Mouse (Mus musculus): ENCODE data around the gene Kars. TPM values are rescaled to one million over a fixed set of nuclear protein-coding genes. Genes with fewer than 3 reads are reported as not detected.

The Kars gene
- total and polyA plus RNA-seq, 2 experiments from 2014 or later, result 73.8 to 108 TPM

GRCm38 (mm10) chr8:112045896-112046295 is 34.8 kb upstream of the Kars start:
- no peak overlapping the region for H3K27ac ChIP-seq (ENCODE audit: low read depth)
- no peaks in the 10 kb centered on the region for H3K4me1 ChIP-seq (ENCODE audit: control insufficient read depth, insufficient read depth)
- ATAC-seq (ENCODE audit: insufficient read depth, low read depth) (peak; percentile 55), DNase-seq (ENCODE audit: low spot score) (peak; percentile 72)
- H3K9me3 ChIP-seq (replicated peaks; ENCODE audit: control insufficient read depth, low read length), result no peaks in the 10 kb centered on the region
- no peak overlapping the region for H3K4me2 ChIP-seq (ENCODE audit: low read depth, low read length)
- H3K4me3 ChIP-seq (ENCODE audit: low read depth, low read length), result no peak overlapping the region
- H3K36me3 ChIP-seq (replicated peaks; ENCODE audit: control insufficient read depth, insufficient read depth, low read length), result no peaks in the 10 kb centered on the region
- H3K27me3 ChIP-seq (ENCODE audit: control insufficient read depth, insufficient read depth, low read length), result no peaks in the 10 kb centered on the region
- 1% methylated on average over 7 of the region's 7 CpGs for WGBS
- no peak for TF ChIP-seq EP300 (IDR thresholded peaks at IDR 0.05; ENCODE audit: low read depth)
- peak; percentile 96 for TF ChIP-seq CTCF (IDR thresholded peaks at IDR 0.05; ENCODE audit: low read depth)
- H3K9ac ChIP-seq (replicated peaks; ENCODE audit: low read depth, low read length), result no peak overlapping the region

- no peak overlapping the region for H3K9ac ChIP-seq (replicated peaks; ENCODE audit: low read depth, low read length)
- TF ChIP-seq CTCF (IDR thresholded peaks at IDR 0.05; ENCODE audit: low read depth) (peak; percentile 14; the same call in 1 of the 2 replicates), EP300 (IDR thresholded peaks at IDR 0.05; ENCODE audit: low read depth) (no peak)
- no peak overlapping the region for H3K4me3 ChIP-seq (ENCODE audit: low read depth, low read length)
- no peaks in the 10 kb centered on the region for H3K4me1 ChIP-seq (ENCODE audit: control insufficient read depth, insufficient read depth)
- no peak overlapping the region for H3K4me2 ChIP-seq (ENCODE audit: low read depth, low read length)
- no peaks in the 10 kb centered on the region for H3K27me3 ChIP-seq (ENCODE audit: control insufficient read depth, insufficient read depth, low read length)
- no peaks in the 10 kb centered on the region for H3K9me3 ChIP-seq (replicated peaks; ENCODE audit: control insufficient read depth, low read length)
- no peaks in the 10 kb centered on the region for H3K36me3 ChIP-seq (replicated peaks; ENCODE audit: control insufficient read depth, insufficient read depth, low read length)
- DNase-seq (ENCODE audit: low spot score), result no peak
- 64% methylated on average over 5 of the region's 5 CpGs for WGBS
- no peak overlapping the region for H3K27ac ChIP-seq (ENCODE audit: low read depth)
- ATAC-seq (ENCODE audit: insufficient read depth, low read depth), result no peak
Observed at GRCm38 (mm10) chr8:112045182-112045581, 34.1 kb upstream of the Kars start.

GRCm38 (mm10) chr8:112037521-112037920 is 26.4 kb upstream of the Kars start:
- no peak for TF ChIP-seq EP300 (IDR thresholded peaks at IDR 0.05; ENCODE audit: low read depth)
- no peak for TF ChIP-seq CTCF (IDR thresholded peaks at IDR 0.05; ENCODE audit: low read depth)
- H3K9ac ChIP-seq (replicated peaks; ENCODE audit: low read depth, low read length), result no peak overlapping the region
- H3K4me2 ChIP-seq (ENCODE audit: low read depth, low read length), result no peak overlapping the region
- no peak overlapping the region for H3K27ac ChIP-seq (ENCODE audit: low read depth)
- no peaks in the 10 kb centered on the region for H3K27me3 ChIP-seq (ENCODE audit: control insufficient read depth, insufficient read depth, low read length)
- DNase-seq (ENCODE audit: low spot score) (no peak), ATAC-seq (ENCODE audit: insufficient read depth, low read depth) (no peak)
- no peaks in the 10 kb centered on the region for H3K9me3 ChIP-seq (replicated peaks; ENCODE audit: control insufficient read depth, low read length)
- no peak overlapping the region for H3K4me3 ChIP-seq (ENCODE audit: low read depth, low read length)
- H3K4me1 ChIP-seq (ENCODE audit: control insufficient read depth, insufficient read depth), result no peaks in the 10 kb centered on the region
- no peaks in the 10 kb centered on the region for H3K36me3 ChIP-seq (replicated peaks; ENCODE audit: control insufficient read depth, insufficient read depth, low read length)
- 71% methylated on average over 18 of the region's 18 CpGs for WGBS

GRCm38 (mm10) chr8:112034603-112035002 is 23.5 kb upstream of the Kars start:
- Histone ChIP-seq H3K4me1 (ENCODE audit: control insufficient read depth, insufficient read depth) (no peaks in the 10 kb centered on the region), H3K27ac (ENCODE audit: low read depth) (no peak overlapping the region)

GRCm38 (mm10) chr8:112033071-112033470 is 21.9 kb upstream of the Kars start:
- H3K4me2 ChIP-seq (ENCODE audit: low read depth, low read length), result no peak overlapping the region
- H3K9me3 ChIP-seq (replicated peaks; ENCODE audit: control insufficient read depth, low read length), result no peaks in the 10 kb centered on the region
- WGBS, result 56% methylated on average over 7 of the region's 7 CpGs
- no peak overlapping the region for H3K4me3 ChIP-seq (ENCODE audit: low read depth, low read length)
- H3K4me1 ChIP-seq (ENCODE audit: control insufficient read depth, insufficient read depth), result no peaks in the 10 kb centered on the region
- TF ChIP-seq EP300 (IDR thresholded peaks at IDR 0.05; ENCODE audit: low read depth) (no peak), CTCF (IDR thresholded peaks at IDR 0.05; ENCODE audit: low read depth) (no peak)
- no peak overlapping the region for H3K9ac ChIP-seq (replicated peaks; ENCODE audit: low read depth, low read length)
- H3K27me3 ChIP-seq (ENCODE audit: control insufficient read depth, insufficient read depth, low read length), result no peaks in the 10 kb centered on the region
- no peak for ATAC-seq (ENCODE audit: insufficient read depth, low read depth)
- H3K36me3 ChIP-seq (replicated peaks; ENCODE audit: control insufficient read depth, insufficient read depth, low read length), result no peaks in the 10 kb centered on the region
- no peak for DNase-seq (ENCODE audit: low spot score)
- H3K27ac ChIP-seq (ENCODE audit: low read depth), result no peak overlapping the region

More at GRCm38 (mm10) chr8:112034603-112035002, 23.5 kb upstream of the Kars start:
- DNase-seq (ENCODE audit: low spot score) (peak; percentile 80), ATAC-seq (ENCODE audit: insufficient read depth, low read depth) (no peak)
- H3K9ac ChIP-seq (replicated peaks; ENCODE audit: low read depth, low read length), result no peak overlapping the region
- no peaks in the 10 kb centered on the region for H3K36me3 ChIP-seq (replicated peaks; ENCODE audit: control insufficient read depth, insufficient read depth, low read length)
- no peaks in the 10 kb centered on the region for H3K27me3 ChIP-seq (ENCODE audit: control insufficient read depth, insufficient read depth, low read length)
- H3K9me3 ChIP-seq (replicated peaks; ENCODE audit: control insufficient read depth, low read length), result no peaks in the 10 kb centered on the region
- H3K4me2 ChIP-seq (ENCODE audit: low read depth, low read length), result no peak overlapping the region
- TF ChIP-seq EP300 (IDR thresholded peaks at IDR 0.05; ENCODE audit: low read depth), result no peak
- TF ChIP-seq CTCF (IDR thresholded peaks at IDR 0.05; ENCODE audit: low read depth), result peak; percentile 82
- H3K4me3 ChIP-seq (ENCODE audit: low read depth, low read length), result no peak overlapping the region
- whole genome bisulfite sequencing, result 8% methylated on average over 8 of the region's 8 CpGs

GRCm38 (mm10) chr8:112030663-112031062 is 19.5 kb upstream of the Kars start:
- no peak for TF ChIP-seq EP300 (IDR thresholded peaks at IDR 0.05; ENCODE audit: low read depth)
- TF ChIP-seq CTCF (IDR thresholded peaks at IDR 0.05; ENCODE audit: low read depth), result no peak
- H3K9ac ChIP-seq (replicated peaks; ENCODE audit: low read depth, low read length), result no peak overlapping the region
- H3K27me3 ChIP-seq (ENCODE audit: control insufficient read depth, insufficient read depth, low read length), result no peaks in the 10 kb centered on the region
- no peaks in the 10 kb centered on the region for H3K4me1 ChIP-seq (ENCODE audit: control insufficient read depth, insufficient read depth)
- H3K27ac ChIP-seq (ENCODE audit: low read depth), result no peak overlapping the region
- H3K36me3 ChIP-seq (replicated peaks; ENCODE audit: control insufficient read depth, insufficient read depth, low read length), result no peaks in the 10 kb centered on the region
- no peaks in the 10 kb centered on the region for H3K9me3 ChIP-seq (replicated peaks; ENCODE audit: control insufficient read depth, low read length)
- DNase-seq (ENCODE audit: low spot score) (no peak), ATAC-seq (ENCODE audit: insufficient read depth, low read depth) (no peak)
- WGBS, result 53% methylated on average over 6 of the region's 6 CpGs
- H3K4me2 ChIP-seq (ENCODE audit: low read depth, low read length), result no peak overlapping the region
- H3K4me3 ChIP-seq (ENCODE audit: low read depth, low read length), result no peak overlapping the region

Data from heart, postnatal 0 days (tissue).